Mouse (Mus musculus) MEL (cell line): ENCODE measurements around the gene Inpp4a. TPM values are rescaled to one million over a fixed set of nuclear protein-coding genes. Genes with fewer than 3 reads are reported as not detected.
A peak's percentile ranks its signal among the peaks of the same experiment; 100 is the strongest.

Experiments
- DNase-seq: peaks from one replicate; pipeline ENCODE4 v3.0.0; 2011; ENCODE audit warnings: low read depth, low spot score
- H3K27ac ChIP-seq: 2 replicates; pipeline ENCODE4 v1.5.1; 2012; ENCODE audit warnings: low read depth, mild to moderate bottlenecking, control low read depth, low read length, moderate library complexity; ENCODE audit not compliant: control insufficient read depth
- H3K27me3 ChIP-seq, 2 experiments: fragments of 150-350 bp in 1 of 2; sonication (generic) in 1 of 2; 2 replicates each; pipeline ENCODE4 v1.6.1; 2012; ENCODE audit warnings: low read length in 2 of 2, mild to moderate bottlenecking in 2 of 2, improper control_type of control experiment in 1 of 2, moderate library complexity in 1 of 2; ENCODE audit not compliant: insufficient read depth in 2 of 2, control insufficient read depth in 1 of 2
- H3K36me3 ChIP-seq, 2 experiments: 2 replicates each; pipeline ENCODE4 v1.6.1; 2012 to 2014; ENCODE audit warnings: low read length in 2 of 2, improper control_type of control experiment in 1 of 2, inconsistent platforms in 1 of 2, mild to moderate bottlenecking in 1 of 2; ENCODE audit not compliant: insufficient read depth in 2 of 2, control insufficient read depth in 1 of 2
- H3K4me1 ChIP-seq, 2 experiments: fragments of 150-350 bp in 1 of 2; sonication (generic) in 1 of 2; 2 replicates each; pipeline ENCODE4 v1.6.1; 2012; ENCODE audit warnings: low read length in 2 of 2, improper control_type of control experiment in 1 of 2, mild to moderate bottlenecking in 1 of 2; ENCODE audit not compliant: insufficient read depth in 2 of 2, control insufficient read depth in 1 of 2
- H3K4me3 ChIP-seq, 2 experiments: fragments of 150-350 bp in 1 of 2; sonication (generic) in 1 of 2; 2 replicates each; pipeline ENCODE4 v1.5.1; 2012; ENCODE audit warnings: low read depth in 2 of 2, low read length in 2 of 2, mild to moderate bottlenecking in 2 of 2, moderate library complexity in 2 of 2, control low read depth in 1 of 2, improper control_type of control experiment in 1 of 2; ENCODE audit not compliant: control insufficient read depth in 1 of 2, insufficient read depth in 1 of 2
- H3K79me2 ChIP-seq: 2 replicates; pipeline ENCODE4 v1.6.1; 2012; ENCODE audit warnings: mild to moderate bottlenecking, low read length, moderate library complexity; ENCODE audit not compliant: control insufficient read depth, poor library complexity, insufficient read depth
- H3K9ac ChIP-seq: 2 replicates; pipeline ENCODE4 v1.6.1; 2012; ENCODE audit warnings: low read depth, mild to moderate bottlenecking, control low read depth, low read length, moderate library complexity; ENCODE audit not compliant: control insufficient read depth, poor library complexity, severe bottlenecking
- H3K9me3 ChIP-seq: fragments of 150-350 bp; sonication (generic); replicated peaks from 2 replicates; pipeline ENCODE4 v1.6.1; 2012; ENCODE audit warnings: mild to moderate bottlenecking, low read length, improper control_type of control experiment, moderate library complexity; ENCODE audit not compliant: insufficient read depth
- CHD1 ChIP-seq: IDR thresholded peaks from 2 replicates; pipeline ENCODE4 v1.6.1; 2012; ENCODE audit warnings: low read depth, mild to moderate bottlenecking, inconsistent platforms, low read length, improper control_type of control experiment
- CHD2 ChIP-seq: IDR thresholded peaks from 2 replicates; pipeline ENCODE4 v1.6.1; 2011; ENCODE audit warnings: low read length, improper control_type of control experiment
- CTCF ChIP-seq, 3 experiments: IDR thresholded peaks in 2 of 3; conservative IDR thresholded peaks in 1 of 3; 2 replicates each; pipeline ENCODE4 v1.5.1; 2011 to 2012; ENCODE audit warnings: low read length in 3 of 3, low read depth in 2 of 3, mild to moderate bottlenecking in 2 of 3, improper control_type of control experiment in 1 of 3, inconsistent platforms in 1 of 3, mixed read lengths in 1 of 3, moderate library complexity in 1 of 3; ENCODE audit not compliant: control insufficient read depth in 1 of 3, insufficient read depth in 1 of 3, poor library complexity in 1 of 3, severe bottlenecking in 1 of 3
- EP300 ChIP-seq, 2 experiments: IDR thresholded peaks; 2 replicates each; pipeline ENCODE4 v1.6.1; 2011; ENCODE audit warnings: improper control_type of control experiment in 2 of 2, low read length in 2 of 2, low read depth in 1 of 2, mild to moderate bottlenecking in 1 of 2
- GABPA ChIP-seq: IDR thresholded peaks from 2 replicates; pipeline ENCODE4 v1.6.1; 2012; ENCODE audit warnings: low read depth, mild to moderate bottlenecking, inconsistent platforms, low read length, improper control_type of control experiment, moderate library complexity
- MAFK ChIP-seq: IDR thresholded peaks from 2 replicates; pipeline ENCODE4 v1.6.1; 2011; ENCODE audit warnings: low read depth, mild to moderate bottlenecking, low read length, improper control_type of control experiment, borderline replicate concordance
- MXI1 ChIP-seq: IDR thresholded peaks from 2 replicates; pipeline ENCODE4 v1.6.1; 2011; ENCODE audit warnings: mild to moderate bottlenecking, low read depth, low read length, improper control_type of control experiment
- POLR2A ChIP-seq, 2 experiments: IDR thresholded peaks; 2 replicates each; pipeline ENCODE4 v1.6.1; 2011 to 2012; ENCODE audit warnings: low read length in 2 of 2, mild to moderate bottlenecking in 2 of 2, control low read depth in 1 of 2, improper control_type of control experiment in 1 of 2, low read depth in 1 of 2, moderate library complexity in 1 of 2; ENCODE audit not compliant: control insufficient read depth in 1 of 2, insufficient read depth in 1 of 2, poor library complexity in 1 of 2
- RAD21 ChIP-seq: IDR thresholded peaks from 2 replicates; pipeline ENCODE4 v1.6.1; 2011; ENCODE audit warnings: mild to moderate bottlenecking, low read depth, low read length, improper control_type of control experiment
- SIN3A ChIP-seq: IDR thresholded peaks from 2 replicates; pipeline ENCODE4 v1.6.1; 2012; ENCODE audit warnings: low read length, improper control_type of control experiment, inconsistent platforms
- SMC3 ChIP-seq: IDR thresholded peaks from 2 replicates; pipeline ENCODE4 v1.6.1; 2011; ENCODE audit warnings: low read depth, low read length, improper control_type of control experiment
- TAL1 ChIP-seq: IDR thresholded peaks from 2 replicates; pipeline ENCODE4 v1.6.1; 2012; ENCODE audit warnings: mild to moderate bottlenecking, inconsistent platforms, low read length, moderate library complexity, mixed read lengths
- USF2 ChIP-seq, 2 experiments: IDR thresholded peaks; 2 replicates each; pipeline ENCODE4 v1.6.1; 2011 to 2012; ENCODE audit warnings: improper control_type of control experiment in 2 of 2, low read length in 2 of 2, borderline replicate concordance in 1 of 2, inconsistent platforms in 1 of 2, low read depth in 1 of 2, mild to moderate bottlenecking in 1 of 2; ENCODE audit not compliant: insufficient read depth in 1 of 2
- ZC3H11A ChIP-seq: IDR thresholded peaks from 2 replicates; pipeline ENCODE4 v1.6.1; 2012; ENCODE audit warnings: low read depth, mild to moderate bottlenecking, inconsistent platforms, low read length, improper control_type of control experiment
- ZKSCAN1 ChIP-seq: IDR thresholded peaks from 2 replicates; pipeline ENCODE4 v1.6.1; 2012; ENCODE audit warnings: low read depth, mild to moderate bottlenecking, inconsistent platforms, low read length, improper control_type of control experiment, moderate library complexity
- polyA plus RNA-seq, 2 experiments: library from polyadenylated mRNA; stranded (reverse) in 1 of 2; unstranded in 1 of 2; fragments of >175 nt in 1 of 2; fragments of >200 nt in 1 of 2; gene quantifications; 2 replicates each; pipeline versions ENCODE4 v1.2.1 to v1.2.4; 2012; ENCODE audit warnings: low replicate concordance in 2 of 2, low read depth in 1 of 2; ENCODE audit not compliant: insufficient read length in 2 of 2, insufficient read depth in 1 of 2, missing spikeins in 1 of 2
- total RNA-seq: library from RNA; depleted of rRNA; stranded (reverse); fragments of 300-350 nt; gene quantifications from 2 replicates; pipeline ENCODE4 v1.2.3, GENCODE M21; 2012

Inpp4a gene
- total and polyA plus RNA-seq, 3 experiments = 1.6 to 5.0 TPM; not detected in 1

DNA sequence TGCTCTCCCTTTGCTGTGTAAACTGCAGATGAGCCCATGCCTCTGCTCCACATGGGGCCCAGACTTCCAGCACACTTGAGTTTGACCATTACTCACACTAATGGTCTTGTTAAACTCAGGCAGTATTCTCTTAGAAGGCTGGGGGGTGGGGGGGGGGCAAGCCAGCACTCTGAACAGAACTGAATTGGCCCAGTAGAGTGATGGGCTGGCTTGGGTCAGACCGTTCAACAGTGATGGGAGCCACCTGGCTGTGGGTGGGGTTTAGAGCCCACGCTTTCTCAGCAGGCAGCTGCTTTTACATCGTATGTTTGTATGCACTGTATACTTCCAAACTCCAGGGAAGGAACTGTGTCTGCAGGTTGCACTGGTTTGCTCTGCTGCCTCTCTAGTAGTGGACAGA lies 99.3 kb downstream of the Inpp4a start:
- H3K79me2 ChIP-seq = no peaks in the 10 kb centered on the region
- no peaks in the 10 kb centered on the region for H3K27me3 ChIP-seq
- TF ChIP-seq SIN3A = no peak
- H3K4me1 ChIP-seq = no peaks in the 10 kb centered on the region
- H3K9me3 ChIP-seq = no peaks in the 10 kb centered on the region
- DNase-seq = no peak
- no peak overlapping the region for H3K4me3 ChIP-seq
- H3K27ac ChIP-seq = no peak overlapping the region
- H3K9ac ChIP-seq = no peak overlapping the region
- H3K36me3 ChIP-seq = no peaks in the 10 kb centered on the region

- no peaks in the 10 kb centered on the region for H3K27me3 ChIP-seq
- no peaks in the 10 kb centered on the region for H3K36me3 ChIP-seq
- H3K4me1 ChIP-seq = no peaks in the 10 kb centered on the region
- no peaks in the 10 kb centered on the region for H3K9me3 ChIP-seq
- H3K27ac ChIP-seq = no peak overlapping the region
- H3K9ac ChIP-seq = no peak overlapping the region
- H3K79me2 ChIP-seq = no peaks in the 10 kb centered on the region
- H3K4me3 ChIP-seq = no peak overlapping the region
- DNase-seq = no peak
- TF ChIP-seq ZKSCAN1 (no peak), USF2 (IDR thresholded peaks at IDR 0.05; ENCODE audit: borderline replicate concordance in 1 of 2, insufficient read depth in 1 of 2, low read depth in 1 of 2, low read length in 2 of 2) (no peak), MXI1 (no peak), GABPA (no peak), CHD1 (no peak), SMC3 (no peak), CHD2 (no peak)
These were observed 100.1 kb downstream of the Inpp4a start for GRCm38 (mm10) chr1:37399734-37400133.

DNA sequence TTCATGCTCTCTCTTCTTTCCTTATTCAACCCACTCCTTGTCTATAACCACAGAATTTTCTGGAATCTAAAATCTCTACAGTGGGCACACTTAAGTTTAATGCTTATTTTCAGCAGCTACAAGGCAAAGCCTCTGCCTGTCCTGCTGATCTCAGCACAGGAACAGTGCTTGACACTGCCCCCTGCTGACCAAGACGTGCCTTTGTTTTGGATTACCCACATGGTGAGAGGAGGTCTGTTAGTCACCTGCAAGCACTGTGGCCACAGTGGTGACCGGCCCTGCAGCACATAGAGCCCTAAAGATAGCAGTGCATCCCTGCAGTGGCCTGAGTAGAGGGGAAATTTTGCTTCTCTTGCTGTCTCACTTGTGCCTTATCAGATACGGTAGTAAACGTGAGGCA lies 102.0 kb downstream of the Inpp4a start:
- Histone ChIP-seq H3K36me3 (no peaks in the 10 kb centered on the region), H3K4me1 (no peaks in the 10 kb centered on the region), H3K9ac (no peak overlapping the region), H3K9me3 (no peaks in the 10 kb centered on the region), H3K79me2 (no peaks in the 10 kb centered on the region), H3K27ac (no peak overlapping the region), H3K27me3 (no peaks in the 10 kb centered on the region), H3K4me3 (no peak overlapping the region)
- DNase-seq = peak; percentile 71
- TF ChIP-seq TAL1 = no peak
- peak; percentile 61 for TF ChIP-seq RAD21
- TF ChIP-seq SMC3 = peak; percentile 92
- no peak for TF ChIP-seq POLR2A (IDR thresholded peaks at IDR 0.05; ENCODE audit: control insufficient read depth in 1 of 2, insufficient read depth in 1 of 2, low read depth in 1 of 2, low read length in 2 of 2, poor library complexity in 1 of 2)
- peak; percentile 72 to 83 (median 82) for TF ChIP-seq CTCF (IDR thresholded peaks at IDR 0.05 in 2 of 3, conservative IDR thresholded peaks at IDR 0.05 in 1 of 3; ENCODE audit: control insufficient read depth in 1 of 3, insufficient read depth in 1 of 3, low read depth in 2 of 3, low read length in 3 of 3, poor library complexity in 1 of 3, severe bottlenecking in 1 of 3)
- TF ChIP-seq ZC3H11A = peak; percentile 53
- TF ChIP-seq MAFK = 0 out of 2 replicates have a peak, but pooled peaks have one; percentile 48
- TF ChIP-seq EP300 (IDR thresholded peaks at IDR 0.05; ENCODE audit: low read depth in 1 of 2, low read length in 2 of 2) = no peak
